Mouse (Mus musculus) Patski (cell line): ENCODE results near the gene Tef. TPM values are rescaled to one million over a fixed set of nuclear protein-coding genes. Genes with fewer than 3 reads are reported as not detected.

Source experiments
- ATAC-seq: fragments of 100-300 bp; one replicate; pipeline ENCODE4 v1.8.0; 2021
- CTCF ChIA-PET: fragments of 350-600 bp; sonication (Branson Sonifier 250); formaldehyde crosslinking; loops from one replicate; lab custom pipeline; 2022; ENCODE audit warnings: inconsistent platforms; lab: Charles Lee
- POLR2A ChIA-PET: fragments of 350-600 bp; sonication (Branson Sonifier 250); formaldehyde crosslinking; loops from one replicate; lab custom pipeline; 2022; ENCODE audit warnings: antibody characterized with exemption, inconsistent platforms; lab: Charles Lee
- DNase-seq: peaks from one replicate; pipeline ENCODE4 v3.0.0-alpha.2; 2011; ENCODE audit warnings: low read depth, low spot score
- H3K27me3 ChIP-seq: fragments of 371-371 bp; one replicate; pipeline ENCODE4 v1.5.1; 2021
- CTCF ChIP-seq: fragments of 100-300 bp; IDR thresholded peaks from one replicate; pipeline ENCODE4 v1.5.1; 2021
- in situ Hi-C: fragments of 300-500 bp; cut with MboI; formaldehyde crosslinking; loops from 3 replicates; pipeline ENCODE4 v1.11.1; 2018; ENCODE audit warnings: low pct_unique_long_range_greater_than_20kb, mixed read lengths
- polyA plus RNA-seq: library from polyadenylated mRNA; unstranded; gene quantifications from one replicate; pipeline ENCODE4 v1.2.3, GENCODE M21; 2021

Tef gene
- polyA plus RNA-seq, 1 experiment from 2014 or later = 61.5 TPM

GRCm38 (mm10) chr15:81835007-81835880, 33.0 kb downstream of the Tef start:
- no peaks in the 10 kb centered on the region for H3K27me3 ChIP-seq
- in situ Hi-C loops = no loop called here
- no peak for ATAC-seq
- no peak for TF ChIP-seq CTCF
- ChIA-PET POLR2A (interaction anchor here (2.0 kb wide), 2 partner anchors 9 to 19 kb away, joined by 6 read pairs; no protein-coding TSS in a partner anchor), CTCF (interaction anchor here (1.6 kb wide), 2 partner anchors 13 to 82 kb away, joined by 5 to 6 read pairs; no protein-coding TSS in a partner anchor)
- DNase-seq = no peak

DNA sequence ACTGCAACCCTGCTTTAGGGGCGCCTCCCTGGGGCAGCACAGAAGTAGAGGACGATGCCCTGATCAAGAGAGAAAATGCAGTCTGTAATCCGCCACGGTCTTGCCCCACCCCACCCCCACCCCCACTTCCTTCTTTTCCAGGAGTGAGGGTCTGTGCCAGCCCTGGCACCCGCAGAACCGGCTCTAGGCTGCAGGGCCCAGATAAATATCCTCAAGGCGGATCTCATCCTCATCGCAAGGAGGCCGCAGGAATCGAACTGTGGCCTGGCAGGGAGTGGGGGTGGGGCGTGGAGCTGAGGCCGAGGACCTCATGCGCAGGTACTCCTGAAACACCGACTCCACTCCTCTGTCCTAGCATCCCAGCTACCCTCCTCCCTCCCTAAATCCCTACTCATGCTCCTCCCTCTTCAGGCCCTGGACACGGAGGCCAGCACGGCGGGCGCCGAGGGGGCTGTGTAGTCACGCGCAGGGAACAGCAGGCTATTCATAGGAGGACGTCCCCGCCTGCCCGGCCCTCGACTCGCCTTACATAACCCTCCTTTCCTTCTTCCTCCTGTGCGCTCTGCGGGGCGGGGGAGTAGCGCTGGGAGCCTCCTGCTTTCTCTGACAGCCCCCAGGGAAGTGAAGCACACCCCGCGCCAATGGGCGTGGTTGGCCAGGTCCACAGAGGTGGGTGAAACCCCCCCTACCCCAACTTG, 34.1 kb downstream of the Tef start:
- no peak for TF ChIP-seq CTCF
- ChIA-PET CTCF (no interaction called here), POLR2A (no interaction called here)
- H3K27me3 ChIP-seq = no peaks in the 10 kb centered on the region
- DNase-seq (no peak), ATAC-seq (no peak)
- in situ Hi-C loops = no loop called here

- ChIA-PET POLR2A (interaction anchor here (0.6 kb wide), 1 partner anchor 92 kb away, joined by 3 read pairs; no protein-coding TSS in a partner anchor), CTCF (no interaction called here)
- H3K27me3 ChIP-seq = no peaks in the 10 kb centered on the region
- DNase-seq = no peak
- no peak for TF ChIP-seq CTCF
- no peak for ATAC-seq
- in situ Hi-C loops = no loop called here
Observed at GRCm38 (mm10) chr15:81836966-81837920, 35.0 kb downstream of the Tef start.

DNA sequence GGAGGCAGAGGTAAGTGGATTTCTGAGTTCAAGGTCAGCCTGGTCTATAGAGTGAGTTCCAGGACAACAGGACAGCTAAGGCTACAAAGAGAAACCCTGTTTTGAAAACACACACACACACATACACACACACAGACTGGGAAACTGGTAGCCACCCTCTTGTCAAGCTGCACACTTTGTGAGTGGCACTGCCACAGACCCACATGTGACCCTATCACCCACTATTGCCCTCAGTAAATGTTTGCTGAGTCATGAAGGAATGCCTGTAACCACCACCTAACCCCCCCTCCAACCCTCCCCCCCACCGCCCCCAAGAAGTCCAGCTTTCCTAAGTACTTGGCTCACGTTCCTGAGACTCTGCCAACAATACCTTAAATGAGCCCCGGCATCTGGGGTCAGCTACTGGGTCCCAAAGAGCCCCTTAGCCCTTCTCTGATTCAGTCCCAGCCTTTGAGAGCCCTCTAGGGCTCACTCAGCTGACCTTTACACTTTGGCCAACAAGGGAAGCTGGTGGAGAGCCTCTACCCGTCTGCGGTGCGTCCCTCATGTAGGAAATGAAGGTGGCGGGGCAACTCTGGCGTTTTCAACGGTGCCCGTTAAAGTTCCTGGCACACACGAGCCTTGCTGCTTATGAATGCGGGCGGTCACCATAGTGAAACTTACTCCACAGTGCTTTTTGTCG, 36.5 kb downstream of the Tef start:
- no peak for TF ChIP-seq CTCF
- CTCF ChIA-PET = interaction anchor here (1.2 to 2.0 kb wide), 2 partner anchors 11 to 20 kb away, joined by 3 to 7 read pairs; partner anchors contain the start of gene Tob2
- in situ Hi-C loops = no loop called here
- DNase-seq = no peak
- POLR2A ChIA-PET = no interaction called here
- no peak for ATAC-seq
- H3K27me3 ChIP-seq = no peaks in the 10 kb centered on the region

- ChIA-PET CTCF (interaction anchor here (1.2 to 2.0 kb wide), 3 partner anchors 8 to 19 kb away, joined by 3 to 7 read pairs (median 7); partner anchors contain the start of gene Tob2), POLR2A (no interaction called here)
- TF ChIP-seq CTCF = no peak
- no peak for DNase-seq
- in situ Hi-C loops = no loop called here
- ATAC-seq = peak; percentile 41
- H3K27me3 ChIP-seq = no peaks in the 10 kb centered on the region
Observed at GRCm38 (mm10) chr15:81839634-81840033, 37.4 kb downstream of the Tef start.

DNA sequence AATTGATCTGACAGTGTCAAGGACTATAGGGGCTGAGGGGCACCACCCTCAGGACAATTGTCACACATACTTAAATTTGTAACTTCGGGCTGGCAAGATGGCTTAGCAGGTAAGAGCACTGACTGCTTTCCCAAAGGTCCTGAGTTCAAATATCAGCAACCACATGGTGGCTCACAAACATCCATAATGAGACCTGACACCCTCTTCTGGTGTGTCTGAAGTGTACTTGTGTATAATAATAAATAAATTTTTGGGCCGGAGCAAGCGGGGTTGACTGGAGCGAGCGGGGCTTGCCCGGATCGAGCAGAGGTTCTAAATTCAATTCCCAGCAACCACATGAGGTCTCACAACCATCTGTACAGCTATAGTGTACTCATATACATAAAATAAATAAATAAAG, 38.1 kb downstream of the Tef start:
- no peaks in the 10 kb centered on the region for H3K27me3 ChIP-seq
- ChIA-PET CTCF (interaction anchor here (1.3 to 2.0 kb wide), 2 partner anchors 9 kb away, joined by 7 read pairs; no protein-coding TSS in a partner anchor), POLR2A (no interaction called here)
- in situ Hi-C loops = no loop called here
- ATAC-seq (no peak), DNase-seq (no peak)
- no peak for TF ChIP-seq CTCF

GRCm38 (mm10) chr15:81842275-81842674, 40.1 kb downstream of the Tef start:
- H3K27me3 ChIP-seq = no peaks in the 10 kb centered on the region
- CTCF ChIA-PET = no interaction called here
- no peak for DNase-seq
- in situ Hi-C loops = no loop called here
- POLR2A ChIA-PET = no interaction called here
- no peak for TF ChIP-seq CTCF
- no peak for ATAC-seq

DNA sequence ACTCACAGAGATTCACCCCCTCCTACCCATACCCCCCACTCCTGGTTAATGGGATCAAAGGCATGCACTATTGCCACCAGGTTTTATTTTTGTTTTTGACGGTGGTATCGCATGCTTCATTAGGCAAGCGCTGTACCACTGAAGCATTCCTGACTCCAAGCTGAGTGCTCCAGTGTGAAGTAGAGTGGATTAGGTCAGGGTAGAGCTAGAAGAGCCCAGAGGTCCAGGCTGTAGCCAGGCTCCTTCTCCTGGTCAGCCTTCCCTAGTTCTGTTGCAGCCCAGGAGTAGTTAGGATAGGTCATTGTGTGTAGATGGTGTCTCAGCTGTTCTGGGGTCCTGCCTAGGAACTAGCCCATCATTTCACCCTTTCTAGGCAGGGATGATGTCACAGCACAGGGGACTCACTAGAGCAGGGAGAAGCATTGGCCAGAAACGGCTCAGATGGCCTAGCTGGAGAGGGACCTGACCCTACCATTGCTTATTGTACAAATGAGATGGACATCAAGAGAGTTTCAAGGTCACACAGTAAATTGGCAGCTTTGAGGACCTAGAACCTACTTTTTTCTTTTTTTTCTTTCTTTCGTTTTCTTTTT, 42.9 kb downstream of the Tef start:
- no peak for TF ChIP-seq CTCF
- POLR2A ChIA-PET = interaction anchor here (0.6 to 1.7 kb wide), 5 partner anchors 11 to 167 kb away, joined by 3 to 6 read pairs (median 4); partner anchors contain the start of gene Tob2
- in situ Hi-C loops = no loop called here
- H3K27me3 ChIP-seq = no peaks in the 10 kb centered on the region
- DNase-seq = no peak
- CTCF ChIA-PET = interaction anchor here (0.9 to 2.3 kb wide), 2 partner anchors 14 to 17 kb away, joined by 3 to 9 read pairs; no protein-coding TSS in a partner anchor
- no peak for ATAC-seq

GRCm38 (mm10) chr15:81845724-81846123, 43.5 kb downstream of the Tef start:
- no peaks in the 10 kb centered on the region for H3K27me3 ChIP-seq
- DNase-seq (peak; percentile 54), ATAC-seq (peak; percentile 91)
- ChIA-PET POLR2A (interaction anchor here (0.6 to 1.7 kb wide), 3 partner anchors 12 to 23 kb away, joined by 3 to 6 read pairs (median 3); partner anchors contain the start of gene Tob2), CTCF (interaction anchor here (0.9 kb wide), 1 partner anchor 16 kb away, joined by 3 read pairs; no protein-coding TSS in a partner anchor)
- in situ Hi-C loops = no loop called here
- no peak for TF ChIP-seq CTCF
